Mouse (Mus musculus) forebrain, embryonic 14.5 days (tissue): ENCODE data around the gene Ly6g5c. TPM values are rescaled to one million over a fixed set of nuclear protein-coding genes. Genes with fewer than 3 reads are reported as not detected.

Experiments
- ATAC-seq: fragments of 200-750 bp; cut with Nextera tagmentation; 2 replicates; pipeline ENCODE4 v1.8.0; 2017; ENCODE audit warnings: mild to moderate bottlenecking, moderate library complexity
- DNase-seq: peaks from one replicate; pipeline ENCODE4 v3.0.0-alpha.2; 2015; ENCODE audit warnings: low spot score
- H3K27ac ChIP-seq: fragments of 300-500 bp; sonication (generic); 2 replicates; pipeline ENCODE4 v1.5.1; 2014; ENCODE audit warnings: low read depth, mild to moderate bottlenecking, control low read depth, low read length, moderate library complexity
- H3K27me3 ChIP-seq: fragments of 300-500 bp; sonication (generic); replicated peaks from 2 replicates; pipeline ENCODE4 v1.6.1; 2014; ENCODE audit warnings: low read length, control low read depth, mixed read lengths; ENCODE audit not compliant: control insufficient read depth, insufficient read depth
- H3K36me3 ChIP-seq: fragments of 300-500 bp; sonication (generic); 2 replicates; pipeline ENCODE4 v1.6.1; 2014; ENCODE audit warnings: low read length, control low read depth; ENCODE audit not compliant: control insufficient read depth, insufficient read depth
- H3K4me1 ChIP-seq: fragments of 300-500 bp; sonication (generic); 2 replicates; pipeline ENCODE4 v1.6.1; 2014; ENCODE audit warnings: antibody characterized with exemption, low read length, control low read depth; ENCODE audit not compliant: control insufficient read depth, insufficient read depth
- H3K4me2 ChIP-seq: fragments of 300-500 bp; sonication (generic); 2 replicates; pipeline ENCODE4 v1.6.1; 2014; ENCODE audit warnings: mild to moderate bottlenecking, control low read depth, low read length
- H3K4me3 ChIP-seq: fragments of 300-500 bp; sonication (generic); 2 replicates; pipeline ENCODE4 v1.5.1; 2014; ENCODE audit warnings: low read depth, low read length, control low read depth
- H3K9ac ChIP-seq: fragments of 300-500 bp; sonication (generic); 2 replicates; pipeline ENCODE4 v1.6.1; 2014; ENCODE audit warnings: mild to moderate bottlenecking, low read length, control low read depth, moderate library complexity
- H3K9me3 ChIP-seq: fragments of 300-500 bp; sonication (generic); replicated peaks from 2 replicates; pipeline ENCODE4 v1.6.1; 2016; ENCODE audit warnings: low read length, control low read depth, mixed read lengths; ENCODE audit not compliant: control insufficient read depth
- WGBS: fragments of 180-500 bp; shearing (Covaris S2); extraction: QIAGEN DNeasy Blood & Tissue Kit; methylation state at CpG from one replicate; pipeline ENCODE4 v1.1.7; 2014; 5-methylcytosine and 5-hydroxymethylcytosine counted together
- polyA plus RNA-seq: library from polyadenylated mRNA; unstranded; fragments of >200 nt; fragmentation: Nextera tagmentation; extraction: Ambion mirVana; gene quantifications from 2 replicates; pipeline ENCODE4 v1.2.1, GENCODE M21; 2014

Gene Ly6g5c
- polyA plus RNA-seq, 1 experiment from 2014 or later, result not detected

- ATAC-seq (no peak), DNase-seq (no peak)
- H3K27ac ChIP-seq, result no peak overlapping the region
- no peak overlapping the region for H3K9ac ChIP-seq
- WGBS, result 91% methylated on average over 4 of the region's 4 CpGs
- H3K36me3 ChIP-seq, result peaks cover 100% of the 10 kb centered on the region
- no peaks in the 10 kb centered on the region for H3K4me1 ChIP-seq
- no peaks in the 10 kb centered on the region for H3K27me3 ChIP-seq
- H3K9me3 ChIP-seq, result no peaks in the 10 kb centered on the region
- H3K4me3 ChIP-seq, result no peak overlapping the region
- no peak overlapping the region for H3K4me2 ChIP-seq
Observed at GRCm38 (mm10) chr17:35153931-35154330, 45.9 kb downstream of the Ly6g5c start.

- no peak for DNase-seq
- no peak overlapping the region for H3K4me3 ChIP-seq
- WGBS, result 83% methylated on average over 7 of the region's 7 CpGs
Observed at GRCm38 (mm10) chr17:35154616-35155015, 46.5 kb downstream of the Ly6g5c start.

GRCm38 (mm10) chr17:35155451-35155850 is 47.4 kb downstream of the Ly6g5c start:
- ATAC-seq, result no peak
- Histone ChIP-seq H3K4me3 (no peak overlapping the region), H3K36me3 (peaks cover 100% of the 10 kb centered on the region), H3K27ac (no peak overlapping the region), H3K4me1 (no peaks in the 10 kb centered on the region), H3K9ac (no peak overlapping the region), H3K4me2 (no peak overlapping the region), H3K27me3 (no peaks in the 10 kb centered on the region), H3K9me3 (no peaks in the 10 kb centered on the region)
- WGBS, result 90% methylated on average over 12 of the region's 12 CpGs
- DNase-seq, result no peak

More at GRCm38 (mm10) chr17:35154616-35155015, 46.5 kb downstream of the Ly6g5c start:
- H3K9me3 ChIP-seq, result no peaks in the 10 kb centered on the region
- H3K4me1 ChIP-seq, result no peaks in the 10 kb centered on the region
- H3K36me3 ChIP-seq, result peaks cover 100% of the 10 kb centered on the region
- no peak overlapping the region for H3K9ac ChIP-seq
- no peak overlapping the region for H3K4me2 ChIP-seq
- no peak for ATAC-seq
- H3K27ac ChIP-seq, result no peak overlapping the region
- no peaks in the 10 kb centered on the region for H3K27me3 ChIP-seq

GRCm38 (mm10) chr17:35156461-35157200 is 48.6 kb downstream of the Ly6g5c start:
- H3K27me3 ChIP-seq, result no peaks in the 10 kb centered on the region
- ATAC-seq (no peak), DNase-seq (no peak)
- 92% methylated on average over 33 of the region's 33 CpGs for WGBS
- H3K4me1 ChIP-seq, result no peaks in the 10 kb centered on the region
- H3K4me3 ChIP-seq, result no peak overlapping the region
- H3K9ac ChIP-seq, result no peak overlapping the region
- no peak overlapping the region for H3K4me2 ChIP-seq
- peaks cover 100% of the 10 kb centered on the region for H3K36me3 ChIP-seq
- H3K9me3 ChIP-seq, result no peaks in the 10 kb centered on the region
- no peak overlapping the region for H3K27ac ChIP-seq

GRCm38 (mm10) chr17:35157254-35157653 is 49.2 kb downstream of the Ly6g5c start:
- Histone ChIP-seq H3K4me2 (no peak overlapping the region), H3K36me3 (peaks cover 100% of the 10 kb centered on the region), H3K4me3 (no peak overlapping the region), H3K9me3 (no peaks in the 10 kb centered on the region), H3K27me3 (no peaks in the 10 kb centered on the region), H3K4me1 (peaks cover 4% of the 10 kb centered on the region), H3K27ac (no peak overlapping the region), H3K9ac (no peak overlapping the region)
- DNase-seq, result no peak
- WGBS, result 93% methylated on average over 8 of the region's 8 CpGs
- no peak for ATAC-seq

- H3K4me3 ChIP-seq, result no peak overlapping the region
- DNase-seq (no peak), ATAC-seq (no peak)
- WGBS, result 87% methylated on average over 8 of the region's 8 CpGs
- peaks cover 8% of the 10 kb centered on the region for H3K4me1 ChIP-seq
- H3K9ac ChIP-seq, result no peak overlapping the region
- no peak overlapping the region for H3K27ac ChIP-seq
- H3K4me2 ChIP-seq, result no peak overlapping the region
- H3K36me3 ChIP-seq, result peaks cover 99% of the 10 kb centered on the region
- no peaks in the 10 kb centered on the region for H3K27me3 ChIP-seq
- no peaks in the 10 kb centered on the region for H3K9me3 ChIP-seq
Observed at GRCm38 (mm10) chr17:35157661-35158175, 49.6 kb downstream of the Ly6g5c start.

- H3K9me3 ChIP-seq, result no peaks in the 10 kb centered on the region
- peaks cover 86% of the 10 kb centered on the region for H3K36me3 ChIP-seq
- no peak for ATAC-seq
- no peak for DNase-seq
- peaks cover 12% of the 10 kb centered on the region for H3K4me1 ChIP-seq
- no peak overlapping the region for H3K4me3 ChIP-seq
- H3K4me2 ChIP-seq, result no peak overlapping the region
- H3K27ac ChIP-seq, result no peak overlapping the region
- 94% methylated on average over 16 of the region's 16 CpGs for whole genome bisulfite sequencing
- no peak overlapping the region for H3K9ac ChIP-seq
- H3K27me3 ChIP-seq, result no peaks in the 10 kb centered on the region
Observed at GRCm38 (mm10) chr17:35158850-35159593, 50.9 kb downstream of the Ly6g5c start.

- no peak overlapping the region for H3K9ac ChIP-seq
- no peak for ATAC-seq
- H3K36me3 ChIP-seq, result peaks cover 80% of the 10 kb centered on the region
- H3K4me1 ChIP-seq, result peaks cover 12% of the 10 kb centered on the region
- H3K4me2 ChIP-seq, result no peak overlapping the region
- no peaks in the 10 kb centered on the region for H3K9me3 ChIP-seq
- no peak overlapping the region for H3K27ac ChIP-seq
- DNase-seq, result no peak
- H3K4me3 ChIP-seq, result no peak overlapping the region
- 83% methylated on average over 7 of the region's 7 CpGs for WGBS
- no peaks in the 10 kb centered on the region for H3K27me3 ChIP-seq
Observed at GRCm38 (mm10) chr17:35159638-35160037, 51.6 kb downstream of the Ly6g5c start.

- peaks cover 62% of the 10 kb centered on the region for H3K36me3 ChIP-seq
- H3K4me1 ChIP-seq, result peaks cover 18% of the 10 kb centered on the region
- H3K9ac ChIP-seq, result no peak overlapping the region
- 86% methylated on average over 11 of the region's 11 CpGs for WGBS
- no peaks in the 10 kb centered on the region for H3K9me3 ChIP-seq
- no peak overlapping the region for H3K27ac ChIP-seq
- no peak overlapping the region; the same call in 1 of the 2 replicates for H3K4me3 ChIP-seq
- H3K27me3 ChIP-seq, result no peaks in the 10 kb centered on the region
- no peak overlapping the region for H3K4me2 ChIP-seq
- DNase-seq (no peak), ATAC-seq (no peak)
Observed at GRCm38 (mm10) chr17:35161421-35161820, 53.3 kb downstream of the Ly6g5c start.
